Mouse (Mus musculus): Measurements from ENCODE around the gene Ccdc65.
A peak's percentile ranks its signal among the peaks of the same experiment; 100 is the strongest.
"Not testable (repeated sequence)": the region's sequence is repeated elsewhere in the genome, so short reads cannot be mapped to it uniquely, and the experiment has no call there.

Gene Ccdc65

GRCm38 (mm10) chr15:98740219-98740618 lies 32.2 kb downstream of the Ccdc65 start:
- no peak for DNase-seq

- no peak for DNase-seq
These were observed 34.9 kb downstream of the Ccdc65 start for GRCm38 (mm10) chr15:98742766-98743428.

- not testable (repeated sequence) for DNase-seq
These were observed 35.9 kb downstream of the Ccdc65 start for GRCm38 (mm10) chr15:98743863-98744262.

- DNase-seq: no peak
These were observed 38.4 kb downstream of the Ccdc65 start for GRCm38 (mm10) chr15:98746344-98746965.

- no peak for DNase-seq
These were observed 39.3 kb downstream of the Ccdc65 start for GRCm38 (mm10) chr15:98747296-98747695.

- DNase-seq: no peak
These were observed 41.1 kb downstream of the Ccdc65 start for GRCm38 (mm10) chr15:98749093-98749492.

GRCm38 (mm10) chr15:98753021-98753423 lies 45.0 kb downstream of the Ccdc65 start:
- DNase-seq: no peak

GRCm38 (mm10) chr15:98754125-98754524 lies 46.1 kb downstream of the Ccdc65 start:
- DNase-seq: no peak

- peak; percentile 82 for DNase-seq
These were observed 54.2 kb downstream of the Ccdc65 start for GRCm38 (mm10) chr15:98762201-98762621.

- peak; percentile 98 for DNase-seq
These were observed 54.9 kb downstream of the Ccdc65 start, which contains the start of gene Arf3 for GRCm38 (mm10) chr15:98762670-98763529. Gene Arf3 (minus strand): TSS chr15:98763214.

- no peak for DNase-seq
These were observed 57.9 kb downstream of the Ccdc65 start for GRCm38 (mm10) chr15:98765929-98766328.

- DNase-seq: no peak
These were observed 60.3 kb downstream of the Ccdc65 start for GRCm38 (mm10) chr15:98768259-98768658.

GRCm38 (mm10) chr15:98771813-98772425 lies 63.9 kb downstream of the Ccdc65 start:
- no peak for DNase-seq

GRCm38 (mm10) chr15:98772511-98773211 lies 64.7 kb downstream of the Ccdc65 start:
- DNase-seq: peak; percentile 77

Data from thymus, postnatal 25 days (tissue).